Mouse (Mus musculus): ENCODE data around the gene Exoc7. TPM values are rescaled to one million over a fixed set of nuclear protein-coding genes. Genes with fewer than 3 reads are reported as not detected.
A peak's percentile ranks its signal among the peaks of the same experiment; 100 is the strongest.

Gene Exoc7
- polyA plus RNA-seq, 1 experiment from 2014 or later: 56.5 TPM

GRCm38 (mm10) chr11:116254627-116255026 lies 52.4 kb downstream of the Exoc7 start:
- Histone ChIP-seq H3K27ac (peak overlapping the region; percentile 78), H3K4me2 (ENCODE audit: low read length) (0 out of 2 replicates have a peak overlapping the region, but pooled peaks have one; percentile 6), H3K9me3 (replicated peaks; ENCODE audit: low read length) (no peaks in the 10 kb centered on the region), H3K4me3 (replicated peaks; ENCODE audit: low read depth, low read length) (no peak overlapping the region), H3K36me3 (ENCODE audit: insufficient read depth, low read length) (peaks cover 67% of the 10 kb centered on the region), H3K27me3 (ENCODE audit: insufficient read depth, low read length) (no peaks in the 10 kb centered on the region), H3K9ac (ENCODE audit: low read depth, low read length) (no peak overlapping the region), H3K4me1 (replicated peaks; ENCODE audit: insufficient read depth, low read length) (peaks cover 6% of the 10 kb centered on the region; the same call in 1 of the 2 replicates)
- no peak for TF ChIP-seq CTCF (IDR thresholded peaks at IDR 0.05; ENCODE audit: low read depth)
- WGBS: 60% methylated on average over 9 of the region's 9 CpGs
- DNase-seq (ENCODE audit: low spot score) (peak; percentile 43), ATAC-seq (replicated peaks; ENCODE audit: low FRiP score, low read depth) (no peak)

GRCm38 (mm10) chr11:116253076-116253600 lies 53.9 kb downstream of the Exoc7 start:
- WGBS: 58% methylated on average over 3 of the region's 3 CpGs
- DNase-seq (ENCODE audit: low spot score) (no peak), ATAC-seq (replicated peaks; ENCODE audit: low FRiP score, low read depth) (no peak)
- Histone ChIP-seq H3K4me3 (replicated peaks; ENCODE audit: low read depth, low read length) (no peak overlapping the region), H3K9ac (ENCODE audit: low read depth, low read length) (no peak overlapping the region), H3K27ac (no peak overlapping the region), H3K36me3 (ENCODE audit: insufficient read depth, low read length) (peaks cover 71% of the 10 kb centered on the region), H3K9me3 (replicated peaks; ENCODE audit: low read length) (no peaks in the 10 kb centered on the region), H3K27me3 (ENCODE audit: insufficient read depth, low read length) (no peaks in the 10 kb centered on the region), H3K4me2 (ENCODE audit: low read length) (no peak overlapping the region), H3K4me1 (replicated peaks; ENCODE audit: insufficient read depth, low read length) (peaks cover 6% of the 10 kb centered on the region; the same call in 1 of the 2 replicates)
- TF ChIP-seq CTCF (IDR thresholded peaks at IDR 0.05; ENCODE audit: low read depth): no peak

GRCm38 (mm10) chr11:116250898-116251297 lies 56.1 kb downstream of the Exoc7 start:
- no peak for TF ChIP-seq CTCF (IDR thresholded peaks at IDR 0.05; ENCODE audit: low read depth)
- Histone ChIP-seq H3K4me3 (replicated peaks; ENCODE audit: low read depth, low read length) (no peak overlapping the region), H3K27me3 (ENCODE audit: insufficient read depth, low read length) (no peaks in the 10 kb centered on the region), H3K9me3 (replicated peaks; ENCODE audit: low read length) (no peaks in the 10 kb centered on the region), H3K4me1 (replicated peaks; ENCODE audit: insufficient read depth, low read length) (peaks cover 6% of the 10 kb centered on the region; the same call in 1 of the 2 replicates), H3K36me3 (ENCODE audit: insufficient read depth, low read length) (peaks cover 82% of the 10 kb centered on the region), H3K4me2 (ENCODE audit: low read length) (no peak overlapping the region), H3K9ac (ENCODE audit: low read depth, low read length) (no peak overlapping the region), H3K27ac (no peak overlapping the region)
- no peak for DNase-seq (ENCODE audit: low spot score)
- WGBS: 73% methylated on average over 8 of the region's 8 CpGs
- no peak for ATAC-seq (replicated peaks; ENCODE audit: low FRiP score, low read depth)

GRCm38 (mm10) chr11:116247502-116248222 lies 59.4 kb downstream of the Exoc7 start:
- H3K27ac ChIP-seq: no peak overlapping the region
- TF ChIP-seq CTCF (IDR thresholded peaks at IDR 0.05; ENCODE audit: low read depth): no peak
- H3K36me3 ChIP-seq (ENCODE audit: insufficient read depth, low read length): peaks cover 81% of the 10 kb centered on the region
- H3K4me3 ChIP-seq (replicated peaks; ENCODE audit: low read depth, low read length): no peak overlapping the region
- no peak overlapping the region for H3K9ac ChIP-seq (ENCODE audit: low read depth, low read length)
- no peak overlapping the region for H3K4me2 ChIP-seq (ENCODE audit: low read length)
- DNase-seq (ENCODE audit: low spot score) (no peak), ATAC-seq (replicated peaks; ENCODE audit: low FRiP score, low read depth) (no peak)
- 67% methylated on average over 14 of the region's 14 CpGs for WGBS
- no peaks in the 10 kb centered on the region for H3K27me3 ChIP-seq (ENCODE audit: insufficient read depth, low read length)
- no peaks in the 10 kb centered on the region for H3K4me1 ChIP-seq (replicated peaks; ENCODE audit: insufficient read depth, low read length)
- no peaks in the 10 kb centered on the region for H3K9me3 ChIP-seq (replicated peaks; ENCODE audit: low read length)

GRCm38 (mm10) chr11:116245616-116246015 lies 61.4 kb downstream of the Exoc7 start:
- H3K27ac ChIP-seq: no peak overlapping the region
- no peaks in the 10 kb centered on the region for H3K27me3 ChIP-seq (ENCODE audit: insufficient read depth, low read length)
- no peak overlapping the region for H3K4me2 ChIP-seq (ENCODE audit: low read length)
- no peak for ATAC-seq (replicated peaks; ENCODE audit: low FRiP score, low read depth)
- no peak for TF ChIP-seq CTCF (IDR thresholded peaks at IDR 0.05; ENCODE audit: low read depth)
- H3K4me3 ChIP-seq (replicated peaks; ENCODE audit: low read depth, low read length): no peak overlapping the region
- H3K36me3 ChIP-seq (ENCODE audit: insufficient read depth, low read length): peaks cover 61% of the 10 kb centered on the region
- peaks cover 11% of the 10 kb centered on the region; the same call in 1 of the 2 replicates for H3K4me1 ChIP-seq (replicated peaks; ENCODE audit: insufficient read depth, low read length)
- DNase-seq (ENCODE audit: low spot score): no peak
- WGBS: 71% methylated on average over 6 of the region's 6 CpGs
- no peaks in the 10 kb centered on the region for H3K9me3 ChIP-seq (replicated peaks; ENCODE audit: low read length)
- no peak overlapping the region for H3K9ac ChIP-seq (ENCODE audit: low read depth, low read length)

- H3K36me3 ChIP-seq (ENCODE audit: insufficient read depth, low read length): peaks cover 51% of the 10 kb centered on the region
- no peaks in the 10 kb centered on the region for H3K27me3 ChIP-seq (ENCODE audit: insufficient read depth, low read length)
- WGBS: 54% methylated on average over 8 of the region's 8 CpGs
Observed at GRCm38 (mm10) chr11:116244580-116244979, 62.5 kb downstream of the Exoc7 start.

More at GRCm38 (mm10) chr11:116244580-116244979, 62.5 kb downstream of the Exoc7 start:
- no peak for TF ChIP-seq CTCF (IDR thresholded peaks at IDR 0.05; ENCODE audit: low read depth)
- no peak overlapping the region for H3K4me2 ChIP-seq (ENCODE audit: low read length)
- DNase-seq (ENCODE audit: low spot score) (no peak), ATAC-seq (replicated peaks; ENCODE audit: low FRiP score, low read depth) (peak; percentile 48; the same call in 1 of the 2 replicates)
- H3K27ac ChIP-seq: 0 out of 2 replicates have a peak overlapping the region, but pooled peaks have one; percentile 10
- no peak overlapping the region for H3K9ac ChIP-seq (ENCODE audit: low read depth, low read length)
- peaks cover 13% of the 10 kb centered on the region; the same call in 1 of the 2 replicates for H3K4me1 ChIP-seq (replicated peaks; ENCODE audit: insufficient read depth, low read length)
- H3K4me3 ChIP-seq (replicated peaks; ENCODE audit: low read depth, low read length): no peak overlapping the region
- H3K9me3 ChIP-seq (replicated peaks; ENCODE audit: low read length): no peaks in the 10 kb centered on the region

Measured in kidney, postnatal 0 days (tissue).